Mouse (Mus musculus): ENCODE data around the gene Apoa4.
A peak's percentile ranks its signal among the peaks of the same experiment; 100 is the strongest.

The Apoa4 gene

DNA sequence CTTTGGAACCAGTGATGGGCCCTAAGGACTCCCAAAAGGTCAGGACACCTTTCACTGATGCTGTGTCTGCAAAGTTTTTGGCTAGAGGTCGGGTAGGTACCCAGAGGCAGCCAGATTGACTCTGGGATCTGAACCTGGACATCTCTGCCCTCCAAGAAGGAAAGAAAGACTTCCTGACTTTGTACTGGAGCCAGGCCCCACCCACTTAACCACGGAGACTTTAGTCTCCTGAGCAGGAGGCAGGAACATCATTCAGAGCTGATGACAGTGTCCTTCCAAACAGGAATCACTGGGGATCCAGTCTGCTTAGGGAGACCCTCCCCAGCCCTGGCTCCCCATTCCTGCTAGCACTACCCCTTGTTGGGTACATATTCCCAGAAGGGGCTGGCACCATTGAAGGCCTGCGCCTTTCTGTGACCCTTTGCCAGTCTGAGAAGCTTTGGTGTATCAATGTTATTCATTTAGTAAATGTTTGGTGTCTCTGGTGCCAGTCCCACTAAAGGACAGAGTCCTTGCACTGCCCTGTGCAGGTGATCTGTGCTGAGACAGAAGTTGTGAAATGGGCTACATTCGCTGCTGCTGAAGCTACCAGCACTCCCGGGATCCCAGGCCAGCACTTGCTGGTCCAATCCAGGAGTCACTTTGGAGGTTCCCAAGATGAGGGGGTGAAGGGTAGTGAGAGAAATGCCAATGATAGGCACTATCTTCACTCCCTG lies 15.4 kb upstream of the Apoa4 start:
- no peak for DNase-seq (ENCODE audit: low read depth, low spot score)

DNA sequence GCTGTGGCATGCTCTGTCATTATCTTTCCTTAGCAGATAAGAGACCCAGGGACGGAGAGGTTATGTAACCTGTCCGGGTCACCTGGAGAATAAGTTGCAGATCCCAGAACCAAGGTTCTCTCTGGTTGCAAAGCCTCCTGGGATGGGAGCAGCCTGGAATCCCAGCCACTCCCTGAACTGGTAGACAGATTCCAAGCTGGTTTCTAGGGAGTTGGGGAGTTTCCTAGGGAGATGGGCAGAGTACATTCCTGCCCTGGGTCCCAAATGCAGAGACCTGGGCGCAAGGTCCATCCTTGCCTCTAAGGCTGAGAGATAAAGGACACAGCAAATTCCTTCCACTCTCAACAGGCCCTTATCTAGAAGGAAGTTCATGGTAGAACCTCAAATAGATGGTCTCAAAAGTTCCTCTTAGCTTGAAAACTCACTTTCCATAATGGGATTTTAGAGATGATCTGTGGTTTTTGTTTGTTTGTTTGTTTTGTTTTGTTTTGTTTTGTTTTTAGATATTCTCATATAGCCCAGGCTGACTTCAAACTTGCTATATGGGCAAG lies 13.4 kb upstream of the Apoa4 start:
- DNase-seq (ENCODE audit: low read depth, low spot score) = no peak

DNA sequence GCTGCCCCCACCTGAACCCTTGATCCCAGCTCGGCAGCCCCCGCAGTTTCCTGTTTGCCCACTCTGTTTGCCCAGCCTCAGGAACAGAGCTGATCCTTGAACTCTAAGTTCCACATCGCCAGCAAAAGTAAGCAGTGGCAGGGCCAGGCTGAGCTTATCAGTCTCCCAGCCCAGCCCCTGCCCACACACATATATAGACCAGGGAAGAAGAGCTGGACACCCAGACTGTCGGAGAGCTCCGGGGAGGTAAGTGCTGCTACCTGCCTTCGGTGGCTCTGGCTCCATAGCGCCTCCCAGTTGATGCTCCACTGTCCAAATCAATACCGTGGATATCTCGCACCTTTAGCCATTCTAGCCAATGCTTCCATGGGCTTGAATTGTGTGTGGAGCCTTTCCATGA lies 12.0 kb upstream of the Apoa4 start, which contains the start of gene Apoa1:
Gene Apoa1, plus strand, starts transcription at position 90 of the 400 bp plus-strand sequence.
- DNase-seq (ENCODE audit: low read depth, low spot score) = no peak

- DNase-seq (ENCODE audit: low read depth, low spot score) = peak; percentile 68
Observed at GRCm38 (mm10) chr9:46229573-46230449, 10.7 kb upstream of the Apoa4 start.

DNA sequence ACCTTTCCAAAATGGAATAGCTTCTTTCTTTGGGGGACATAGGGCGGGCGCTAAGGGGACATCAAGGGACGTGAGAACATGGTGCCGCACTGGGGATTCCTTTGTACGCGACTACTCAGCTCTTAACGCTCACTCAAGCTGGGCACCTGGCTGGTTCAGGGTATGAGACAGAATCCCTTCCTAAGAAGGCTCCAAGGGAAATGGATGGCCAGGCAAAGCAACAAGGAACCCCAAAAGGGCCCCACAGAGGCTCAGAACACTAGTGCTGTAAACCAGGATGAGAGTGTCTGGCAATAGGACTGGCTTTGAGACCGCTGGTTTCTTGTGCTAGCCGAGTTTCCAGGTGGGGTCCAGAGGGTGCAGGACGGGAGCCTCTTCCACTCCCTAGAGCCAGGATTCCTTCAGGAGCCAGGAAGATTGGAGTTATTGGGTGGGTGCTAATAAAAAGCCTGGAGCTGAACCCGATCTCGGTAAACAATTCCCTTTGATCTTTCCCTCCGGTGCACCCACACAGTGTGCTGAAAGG lies 10.0 kb upstream of the Apoa4 start:
- DNase-seq (ENCODE audit: low read depth, low spot score) = no peak

GRCm38 (mm10) chr9:46235196-46235595 lies 5.3 kb upstream of the Apoa4 start:
- no peak for DNase-seq (ENCODE audit: low read depth, low spot score)

DNA sequence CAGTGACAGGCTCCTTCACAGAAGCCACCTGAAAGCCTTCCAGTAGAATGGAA lies 5.1 kb upstream of the Apoa4 start, which contains the start of gene Apoc3:
Gene Apoc3, minus strand, starts transcription at position 41 of the 53 bp plus-strand sequence.
- no peak for DNase-seq (ENCODE audit: low read depth, low spot score)

GRCm38 (mm10) chr9:46235649-46236048 lies 4.8 kb upstream of the Apoa4 start:
- no peak for DNase-seq (ENCODE audit: low read depth, low spot score)

- no peak for DNase-seq (ENCODE audit: low read depth, low spot score)
Observed at GRCm38 (mm10) chr9:46238850-46239249, 1.6 kb upstream of the Apoa4 start.

- DNase-seq (ENCODE audit: low read depth, low spot score) = no peak
Observed at GRCm38 (mm10) chr9:46241818-46242217, 1.3 kb downstream of the Apoa4 start.

DNA sequence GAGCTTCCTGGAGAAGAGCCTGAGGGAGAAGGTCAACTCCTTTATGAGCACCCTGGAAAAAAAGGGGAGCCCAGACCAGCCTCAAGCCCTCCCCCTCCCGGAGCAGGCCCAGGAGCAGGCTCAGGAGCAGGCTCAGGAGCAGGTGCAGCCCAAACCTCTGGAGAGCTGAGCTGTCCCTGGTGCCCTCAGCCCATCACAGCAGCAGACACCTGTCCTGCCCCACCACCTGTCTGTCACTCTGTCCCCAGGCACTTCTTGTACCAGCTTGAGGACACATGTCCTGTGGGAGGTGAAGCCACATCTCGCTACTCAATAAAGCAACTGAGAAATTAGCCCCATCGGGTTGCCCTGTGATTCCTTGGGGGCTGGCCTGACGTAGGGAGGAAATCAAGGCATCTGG lies 2.6 kb downstream of the Apoa4 start:
- DNase-seq (ENCODE audit: low read depth, low spot score) = no peak

DNA sequence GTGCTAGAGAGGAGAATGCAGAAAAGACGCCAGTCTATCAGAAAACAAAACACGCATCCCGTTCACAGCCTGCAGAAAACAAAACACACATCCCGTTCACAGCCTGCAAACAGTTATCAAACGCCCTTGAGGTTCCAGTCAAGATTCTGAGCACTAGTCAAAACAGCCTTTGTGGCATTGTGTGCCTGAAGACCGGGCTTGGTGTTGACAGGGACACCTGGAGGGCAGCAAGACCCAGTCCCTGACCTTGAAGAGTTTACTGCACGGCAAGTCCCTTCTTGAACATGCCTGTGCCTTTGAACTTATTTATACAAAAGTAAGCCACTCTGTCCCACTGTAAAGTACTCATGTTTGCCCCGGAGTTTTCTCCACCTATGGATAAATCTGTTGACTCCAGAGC lies 3.1 kb downstream of the Apoa4 start:
- DNase-seq (ENCODE audit: low read depth, low spot score) = no peak

GRCm38 (mm10) chr9:46246752-46247324 lies 6.3 kb downstream of the Apoa4 start:
- DNase-seq (ENCODE audit: low read depth, low spot score) = peak; percentile 56

DNA sequence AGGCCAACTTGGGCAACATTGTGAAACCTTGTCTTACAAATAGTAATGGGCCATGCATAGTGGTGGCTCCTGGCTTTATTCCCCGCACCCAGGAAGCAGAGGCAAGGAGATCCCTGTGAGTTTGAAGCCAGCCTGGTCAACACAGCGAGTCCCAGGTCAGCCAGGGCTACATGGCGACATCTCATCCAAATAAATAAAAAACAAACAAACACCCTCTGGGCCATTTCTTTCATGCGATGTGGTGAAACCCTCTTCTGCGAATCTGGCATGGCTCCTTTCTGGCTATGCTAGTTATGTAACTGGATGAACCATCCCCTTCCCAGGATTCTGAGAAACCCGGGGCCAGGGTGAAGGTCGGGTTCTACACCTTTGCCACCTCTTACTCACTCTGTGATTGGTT lies 15.7 kb downstream of the Apoa4 start:
- no peak for DNase-seq (ENCODE audit: low read depth, low spot score)

GRCm38 (mm10) chr9:46256658-46257385 lies 16.3 kb downstream of the Apoa4 start:
- no peak for DNase-seq (ENCODE audit: low read depth, low spot score)

- DNase-seq (ENCODE audit: low read depth, low spot score) = no peak
Observed at GRCm38 (mm10) chr9:46257546-46257945, 17.1 kb downstream of the Apoa4 start.

GRCm38 (mm10) chr9:46259111-46259510 lies 18.6 kb downstream of the Apoa4 start:
- DNase-seq (ENCODE audit: low read depth, low spot score) = no peak

DNA sequence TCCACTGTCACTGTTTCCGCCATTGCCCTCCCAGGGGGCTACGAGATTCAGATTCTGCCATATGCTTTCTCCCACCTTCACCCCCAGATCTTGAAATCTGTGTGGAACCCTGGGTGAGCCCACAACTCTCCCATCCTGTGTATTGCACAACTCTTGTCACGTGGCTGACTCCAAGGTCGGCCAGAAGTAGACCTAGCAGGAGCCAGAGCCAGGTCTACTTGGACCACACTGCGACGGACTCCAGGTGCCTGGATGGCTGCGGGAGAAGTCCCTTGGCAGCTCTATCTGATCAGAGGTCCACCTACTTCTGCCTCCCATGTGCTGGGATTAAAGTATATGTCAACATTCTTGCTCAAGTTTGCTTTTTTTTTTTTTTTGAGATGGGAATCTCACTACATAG lies 20.6 kb downstream of the Apoa4 start:
- DNase-seq (ENCODE audit: low read depth, low spot score) = no peak

DNA sequence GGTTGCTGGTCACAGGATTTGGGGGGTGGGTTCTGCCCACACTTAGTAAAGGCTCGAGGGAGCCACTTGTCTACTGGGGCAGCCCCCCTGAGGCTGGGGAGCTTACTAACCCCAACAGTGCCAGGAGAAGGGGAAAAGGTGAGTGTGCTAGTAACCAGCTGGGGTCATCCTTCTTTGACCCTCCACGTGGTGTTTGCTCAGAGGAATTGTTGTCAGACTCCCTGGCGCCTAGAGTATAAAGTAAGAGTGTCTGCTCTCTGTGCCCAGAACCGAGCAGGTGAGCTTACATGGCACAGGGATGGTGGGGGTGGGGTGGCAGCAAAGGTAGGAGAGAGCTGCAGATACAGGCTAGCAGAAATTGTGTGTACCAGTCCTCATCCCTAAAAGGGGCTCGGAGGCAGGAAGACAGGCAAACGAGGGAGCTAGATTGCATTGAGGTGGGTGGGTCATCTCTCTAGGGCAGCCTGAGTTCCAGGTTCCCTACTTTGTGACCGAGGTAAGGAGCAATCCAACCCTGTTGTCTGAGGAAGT lies 27.9 kb downstream of the Apoa4 start, which contains the start of gene Apoa5:
Gene Apoa5, plus strand, starts transcription at position 291 of the 531 bp plus-strand sequence.
- no peak for DNase-seq (ENCODE audit: low read depth, low spot score)

DNA sequence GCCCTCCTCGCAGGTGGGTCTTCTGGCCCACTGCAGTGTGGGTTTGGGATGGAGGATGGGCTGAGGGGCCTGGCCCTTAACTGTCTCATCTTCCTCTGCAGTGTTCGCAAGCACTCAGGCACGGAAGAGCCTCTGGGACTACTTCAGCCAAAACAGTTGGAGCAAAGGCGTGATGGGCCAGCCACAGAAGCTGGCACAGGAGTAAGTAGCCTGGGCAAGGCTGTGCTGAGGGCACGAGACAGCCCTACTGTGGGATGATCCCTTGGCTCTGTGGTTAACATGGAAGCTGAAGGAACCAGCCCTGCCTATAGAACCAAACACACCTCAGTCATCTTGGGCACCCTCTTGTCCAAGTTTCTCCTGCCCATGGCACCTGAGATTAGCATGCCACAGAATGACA lies 28.6 kb downstream of the Apoa4 start:
- DNase-seq (ENCODE audit: low read depth, low spot score) = no peak

GRCm38 (mm10) chr9:46270782-46271181 lies 30.3 kb downstream of the Apoa4 start:
- no peak for DNase-seq (ENCODE audit: low read depth, low spot score)

- DNase-seq (ENCODE audit: low read depth, low spot score) = peak; percentile 83
Observed at GRCm38 (mm10) chr9:46272070-46272469, 31.6 kb downstream of the Apoa4 start.
